Mouse (Mus musculus) G1E (cell line): ENCODE measurements around the gene Jak1. TPM values are rescaled to one million over a fixed set of nuclear protein-coding genes. Genes with fewer than 3 reads are reported as not detected.

Experiments used
- ATAC-seq: 2 replicates; pipeline ENCODE4 v1.8.0; 2016; ENCODE audit warnings: mild to moderate bottlenecking; ENCODE audit not compliant: insufficient number of reproducible peaks, poor library complexity, low FRiP score, severe bottlenecking; ENCODE audit errors: extremely low read depth
- DNase-seq: peaks from one replicate; pipeline ENCODE4 v3.0.0; 2012; ENCODE audit warnings: low spot score
- H3K27me3 ChIP-seq: 2 replicates; pipeline ENCODE4 v1.6.1; 2012; ENCODE audit warnings: mild to moderate bottlenecking, low read length, inconsistent platforms; ENCODE audit not compliant: insufficient read depth
- H3K36me3 ChIP-seq: replicated peaks from 2 replicates; pipeline ENCODE3; 2012; ENCODE audit warnings: mild to moderate bottlenecking, inconsistent platforms
- H3K4me1 ChIP-seq: 2 replicates; pipeline ENCODE4 v1.6.1; 2012; ENCODE audit warnings: low read depth, low read length, inconsistent platforms, mixed read lengths; ENCODE audit not compliant: insufficient read depth
- H3K4me3 ChIP-seq: 2 replicates; pipeline ENCODE4 v1.5.1; 2012; ENCODE audit warnings: low read depth, mild to moderate bottlenecking, inconsistent platforms, low read length, moderate library complexity, mixed read lengths
- H3K9me3 ChIP-seq: replicated peaks from 2 replicates; pipeline ENCODE4 v1.6.1; 2012; ENCODE audit warnings: inconsistent platforms
- CTCF ChIP-seq: IDR thresholded peaks from 2 replicates; pipeline ENCODE4 v1.5.1; 2012; ENCODE audit warnings: low read depth, low read length, inconsistent platforms, mixed read lengths
- GATA1 ChIP-seq: IDR thresholded peaks from 2 replicates; pipeline ENCODE4 v1.6.1; 2012; ENCODE audit warnings: borderline replicate concordance, low read length, inconsistent platforms, mixed read lengths
- GATA2 ChIP-seq: IDR thresholded peaks from 2 replicates; pipeline ENCODE4 v1.6.1; 2012; ENCODE audit warnings: low read depth, low read length, inconsistent platforms, borderline replicate concordance
- POLR2AphosphoS5 ChIP-seq: IDR thresholded peaks from 2 replicates; pipeline ENCODE4 v1.6.1; 2012; ENCODE audit warnings: low read depth, low read length, inconsistent platforms; ENCODE audit not compliant: insufficient replicate concordance
- TAL1 ChIP-seq: conservative IDR thresholded peaks from 2 replicates; pipeline ENCODE4 v1.6.1; 2012; ENCODE audit warnings: low read depth, low read length, inconsistent platforms, mixed read lengths
- polyA plus RNA-seq: library from polyadenylated mRNA; stranded (reverse); fragments of >175 nt; gene quantifications from 2 replicates; pipeline ENCODE4 v1.2.3, GENCODE M21; 2012
- total RNA-seq, 2 experiments: library from RNA; stranded (forward) in 1 of 2; stranded (reverse) in 1 of 2; fragments of 200-1000 nt in 1 of 2; fragments of >200 nt in 1 of 2; fragmentation: Nextera tagmentation in 1 of 2; gene quantifications; 2 replicates each; pipeline ENCODE4 v1.2.3; 2014 to 2017

The Jak1 gene
- total and polyA plus RNA-seq, 3 experiments: 89.5 to 253 (median 129) TPM

DNA sequence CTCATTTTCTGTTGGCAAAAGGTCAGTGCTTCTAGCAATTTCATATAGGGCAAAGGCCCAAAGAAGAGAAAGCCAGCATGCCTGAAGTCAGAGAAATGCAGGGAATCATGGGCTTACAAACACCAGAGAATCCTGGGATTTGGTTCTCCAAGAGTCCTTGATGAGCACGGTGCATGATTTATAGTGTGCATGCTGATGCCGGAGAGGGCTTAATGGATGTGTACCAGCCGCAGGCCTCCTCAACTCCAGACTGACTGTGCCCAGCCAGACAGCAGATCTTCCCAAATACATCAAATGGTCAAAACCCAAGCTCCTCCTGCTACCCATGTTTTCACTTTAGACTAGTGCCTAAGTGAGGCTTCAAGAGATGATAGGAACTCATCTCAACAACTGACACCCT lies 87.3 kb downstream of the Jak1 start:
- Histone ChIP-seq H3K9me3 (no peaks in the 10 kb centered on the region), H3K4me1 (peaks cover 24% of the 10 kb centered on the region), H3K27me3 (no peaks in the 10 kb centered on the region), H3K36me3 (peaks cover 94% of the 10 kb centered on the region), H3K4me3 (no peak overlapping the region)
- ATAC-seq (no peak), DNase-seq (no peak)
- no peak for TF ChIP-seq GATA2
- no peak for TF ChIP-seq TAL1
- no peak for TF ChIP-seq CTCF
- TF ChIP-seq POLR2AphosphoS5: no peak
- no peak for TF ChIP-seq GATA1

DNA sequence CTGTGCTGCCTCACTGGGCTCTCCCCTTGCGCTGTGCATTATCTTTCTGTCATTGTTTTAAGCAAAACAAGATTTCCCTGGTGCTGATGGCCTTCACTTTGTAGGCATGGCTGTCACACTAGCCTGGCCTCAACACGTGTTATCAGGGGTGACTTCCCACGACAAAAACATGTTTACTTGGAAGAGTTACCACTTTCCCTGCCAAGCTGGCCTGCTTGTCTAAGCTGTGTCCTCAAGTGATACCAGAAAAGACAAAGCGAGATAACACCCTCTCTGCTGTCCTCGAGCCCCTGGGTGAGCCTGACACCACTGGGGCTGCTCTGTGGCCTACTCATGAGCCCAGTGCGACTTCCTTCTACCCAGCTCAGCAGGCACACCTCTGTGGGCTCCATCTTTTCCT lies 89.0 kb downstream of the Jak1 start:
- Histone ChIP-seq H3K36me3 (peaks cover 91% of the 10 kb centered on the region), H3K27me3 (no peaks in the 10 kb centered on the region), H3K4me1 (peaks cover 27% of the 10 kb centered on the region), H3K4me3 (no peak overlapping the region), H3K9me3 (no peaks in the 10 kb centered on the region)
- DNase-seq (no peak), ATAC-seq (no peak)
- TF ChIP-seq POLR2AphosphoS5 (no peak), TAL1 (no peak), CTCF (no peak), GATA1 (no peak), GATA2 (no peak)

DNA sequence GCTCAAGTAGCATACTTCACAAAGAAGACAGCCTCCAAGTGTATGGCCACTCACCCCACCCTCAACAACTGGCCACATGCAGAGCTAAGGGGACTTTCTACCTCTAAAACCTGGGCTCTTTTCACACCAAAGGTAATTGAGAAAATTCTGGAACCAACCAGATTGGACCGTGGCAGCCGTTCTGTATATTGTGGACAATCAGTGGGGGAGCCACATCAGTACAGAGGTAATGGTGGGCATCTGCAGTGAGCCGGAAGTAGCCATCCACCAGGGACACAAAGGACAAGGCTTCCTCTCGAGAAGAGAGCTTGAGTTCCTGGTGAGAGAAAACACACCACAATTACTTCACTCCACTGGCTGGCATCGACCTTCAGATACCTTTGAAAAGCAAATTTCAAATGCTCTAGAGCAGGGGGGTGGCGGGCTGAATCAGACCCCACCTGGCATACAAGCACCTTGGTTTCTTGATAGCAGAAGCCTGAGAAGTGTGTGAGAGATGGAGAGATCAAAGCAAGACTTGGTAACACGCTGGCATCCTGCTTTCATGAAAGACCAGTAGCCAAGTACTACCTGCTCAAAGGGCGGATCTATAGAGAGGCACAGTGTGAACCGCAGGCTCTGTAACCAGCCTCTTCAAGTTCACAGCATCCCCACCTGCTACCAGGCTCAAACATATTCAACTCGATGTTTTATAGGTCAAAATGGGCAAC lies 90.0 kb downstream of the Jak1 start:
- no peak for ATAC-seq
- peaks cover 93% of the 10 kb centered on the region for H3K36me3 ChIP-seq
- TF ChIP-seq TAL1 (no peak), GATA1 (no peak), GATA2 (no peak), POLR2AphosphoS5 (no peak), CTCF (no peak)
- DNase-seq: no peak
- no peak overlapping the region for H3K4me3 ChIP-seq
- no peaks in the 10 kb centered on the region for H3K27me3 ChIP-seq
- no peaks in the 10 kb centered on the region for H3K9me3 ChIP-seq
- H3K4me1 ChIP-seq: peaks cover 30% of the 10 kb centered on the region

DNA sequence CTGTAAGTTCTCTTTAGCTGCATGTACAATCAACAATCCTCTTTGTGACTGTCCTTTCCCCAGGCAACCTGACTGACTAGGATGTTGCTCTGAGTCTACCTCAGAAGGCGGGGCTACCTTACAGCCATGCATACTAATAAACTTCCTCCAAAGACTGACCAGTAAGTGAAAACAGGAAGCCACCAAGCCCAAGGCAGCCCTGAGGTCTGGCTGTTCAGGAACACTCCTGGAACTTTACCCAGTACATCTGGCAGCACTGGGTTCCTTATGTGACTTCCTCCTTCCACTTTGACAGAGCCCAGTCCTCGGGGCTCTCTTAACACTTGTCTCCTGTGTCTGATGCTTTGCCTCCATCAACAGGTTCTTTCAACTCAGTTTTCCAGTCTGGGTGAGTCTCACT lies 92.3 kb downstream of the Jak1 start:
- Histone ChIP-seq H3K36me3 (peaks cover 95% of the 10 kb centered on the region), H3K4me1 (peaks cover 48% of the 10 kb centered on the region), H3K4me3 (no peak overlapping the region), H3K9me3 (no peaks in the 10 kb centered on the region), H3K27me3 (no peaks in the 10 kb centered on the region)
- ATAC-seq: peak; percentile 35; the same call in 1 of the 2 replicates
- no peak for DNase-seq
- no peak for TF ChIP-seq GATA2
- TF ChIP-seq CTCF: no peak
- no peak for TF ChIP-seq GATA1
- no peak for TF ChIP-seq TAL1
- TF ChIP-seq POLR2AphosphoS5: no peak

DNA sequence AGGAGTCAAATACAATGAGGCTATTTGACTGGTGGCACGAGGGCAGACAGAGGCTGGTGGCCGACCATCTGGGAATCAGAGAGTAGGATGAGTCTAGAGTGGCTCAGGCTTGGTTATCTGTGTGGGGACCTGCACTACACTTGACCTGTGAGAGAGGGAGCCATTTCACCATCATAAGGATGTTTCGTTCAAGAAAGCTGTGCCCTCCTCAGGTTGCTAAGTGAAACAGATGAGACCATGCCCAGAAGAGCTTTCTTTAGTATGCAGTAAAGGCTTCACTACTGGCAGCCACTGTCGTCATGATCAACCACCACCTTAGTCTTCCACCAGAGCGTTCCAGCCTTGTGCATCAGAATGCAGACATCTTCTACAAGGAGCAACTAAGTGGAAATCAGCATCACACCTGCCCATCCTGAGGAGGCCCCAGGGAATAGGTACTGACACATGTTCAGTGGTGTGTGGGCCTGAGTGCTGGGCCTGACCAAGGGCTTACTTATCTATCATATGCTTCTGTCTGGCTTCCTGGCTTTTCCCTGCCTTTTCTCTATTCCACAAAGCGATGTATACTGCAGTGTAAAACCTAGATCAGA lies 96.8 kb downstream of the Jak1 start:
- Histone ChIP-seq H3K9me3 (no peaks in the 10 kb centered on the region), H3K27me3 (no peaks in the 10 kb centered on the region), H3K4me1 (peaks cover 37% of the 10 kb centered on the region), H3K4me3 (no peak overlapping the region), H3K36me3 (peaks cover 95% of the 10 kb centered on the region)
- no peak for DNase-seq
- TF ChIP-seq TAL1: no peak
- no peak; the same call in 1 of the 2 replicates for TF ChIP-seq CTCF
- TF ChIP-seq GATA1: no peak
- TF ChIP-seq GATA2: no peak
- TF ChIP-seq POLR2AphosphoS5: no peak
- ATAC-seq: peak; percentile 66; the same call in 1 of the 2 replicates

DNA sequence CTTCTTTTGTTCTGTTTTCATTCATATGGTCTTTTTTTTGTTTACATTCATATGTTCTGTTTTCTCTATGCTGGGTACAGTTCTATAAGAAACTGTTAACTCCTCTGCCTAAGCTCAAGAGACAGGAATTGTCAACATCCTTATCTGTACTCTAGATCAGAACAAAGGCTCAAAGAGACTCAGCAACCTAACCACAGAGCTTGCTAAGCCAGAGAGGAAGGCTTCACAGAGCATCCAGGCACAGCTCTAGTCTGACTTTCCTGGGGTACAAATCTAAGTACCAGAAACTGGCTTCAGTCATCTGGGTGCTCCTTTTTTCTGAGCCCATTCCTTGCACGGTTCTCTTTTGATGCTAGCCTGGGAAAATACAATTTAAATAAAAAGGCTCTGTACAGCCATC lies 97.3 kb downstream of the Jak1 start:
- no peak for TF ChIP-seq TAL1
- no peak for TF ChIP-seq CTCF
- TF ChIP-seq GATA2: no peak
- no peak for TF ChIP-seq GATA1
- no peak for TF ChIP-seq POLR2AphosphoS5
- DNase-seq: no peak
- Histone ChIP-seq H3K4me3 (no peak overlapping the region), H3K36me3 (peaks cover 95% of the 10 kb centered on the region), H3K4me1 (peaks cover 32% of the 10 kb centered on the region), H3K9me3 (no peaks in the 10 kb centered on the region), H3K27me3 (no peaks in the 10 kb centered on the region)
- peak; percentile 38; the same call in 1 of the 2 replicates for ATAC-seq
